ENCODE assay signal across 19 mouse cellular contexts in the genomic region with DNA sequence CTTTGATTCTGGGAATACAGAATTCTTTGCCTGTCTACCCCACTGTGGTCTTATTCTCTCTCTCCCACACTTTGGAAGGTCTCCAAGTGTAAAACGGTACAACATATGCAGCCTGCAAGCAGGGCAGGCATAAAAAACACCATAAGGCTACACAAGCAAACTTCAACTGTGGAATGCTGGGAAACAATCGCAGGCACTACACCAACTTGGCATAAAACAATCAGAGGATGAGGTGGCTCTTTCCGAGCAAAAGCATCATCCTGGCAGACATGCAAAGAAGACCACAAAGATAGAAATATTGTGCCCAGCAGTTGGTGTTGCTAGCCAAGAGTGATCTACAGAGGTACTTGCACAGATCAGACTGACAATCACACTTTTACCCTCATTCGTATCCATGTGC.
DNase-seq lines count a peak whose midpoint lies in the region; ATAC-seq and TF ChIP-seq lines count a peak whose summit lies in the region.
"Had no signal": no experiment of that assay in that cellular context is flagged by ENCODE, and none has a peak within 500 bp of the region (broad histone marks: within the 10 kb centered on the region; RNA-seq: fewer than 3 reads in every experiment).

No protein-coding gene starts in this region.

- no peak overlapping the region for H3K9ac ChIP-seq in forebrain, embryonic 13.5 days
- no peak overlapping the region for H3K9ac ChIP-seq in lung, postnatal 0 days (replicated peaks; ENCODE audit: low read depth)
- H3K9ac ChIP-seq: embryonic facial prominence, embryonic 15.5 days; hindbrain, embryonic 13.5 days had no signal

- ATAC-seq in forebrain, embryonic 13.5 days: peak; percentile 48; the same call in 1 of the 2 replicates
- ATAC-seq in granulocyte monocyte progenitor cell, adult 5-6 weeks (replicated peaks; ENCODE audit: poor library complexity, severe bottlenecking): no peak
- no peak for ATAC-seq in lung, postnatal 0 days
- ATAC-seq: intestine, embryonic 16.5 days had no signal

- no peaks in the 10 kb centered on the region for H3K4me1 ChIP-seq in forebrain, embryonic 13.5 days
- no peaks in the 10 kb centered on the region for H3K4me1 ChIP-seq in forebrain, embryonic 10.5 days
- H3K4me1 ChIP-seq in lung, postnatal 0 days (ENCODE audit: insufficient read depth, low read depth, low read length): no peaks in the 10 kb centered on the region
- H3K4me1 ChIP-seq: embryonic facial prominence, embryonic 15.5 days; hindbrain, embryonic 13.5 days; limb, embryonic 10.5 days had no signal

- H3K4me3 ChIP-seq in forebrain, embryonic 13.5 days: no peak overlapping the region
- no peak overlapping the region for H3K4me3 ChIP-seq in forebrain, embryonic 10.5 days
- no peak overlapping the region for H3K4me3 ChIP-seq in lung, postnatal 0 days (ENCODE audit: low read depth, low read length)
- H3K4me3 ChIP-seq: embryonic facial prominence, embryonic 15.5 days; hindbrain, embryonic 13.5 days; limb, embryonic 10.5 days had no signal

- intact Hi-C loops in gastrocnemius, postnatal 36 days (cut with DNase I): no loop called here

- no peak overlapping the region for H3K4me2 ChIP-seq in forebrain, embryonic 13.5 days
- H3K4me2 ChIP-seq in lung, postnatal 0 days (replicated peaks; ENCODE audit: low read depth, low read length): no peak overlapping the region
- H3K4me2 ChIP-seq: embryonic facial prominence, embryonic 15.5 days; hindbrain, embryonic 13.5 days; liver, embryonic 11.5 days; midbrain, embryonic 11.5 days had no signal

- no peaks in the 10 kb centered on the region for H3K27me3 ChIP-seq in forebrain, embryonic 13.5 days
- no peaks in the 10 kb centered on the region for H3K27me3 ChIP-seq in forebrain, embryonic 10.5 days (ENCODE audit: poor library complexity, severe bottlenecking)
- H3K27me3 ChIP-seq in lung, postnatal 0 days (replicated peaks; ENCODE audit: insufficient read depth, low read length): no peaks in the 10 kb centered on the region
- H3K27me3 ChIP-seq: embryonic facial prominence, embryonic 15.5 days; hindbrain, embryonic 13.5 days had no signal

- TF ChIP-seq CTCF in lung, postnatal 0 days (IDR thresholded peaks at IDR 0.05): no peak

- TF ChIP-seq EP300 in lung, postnatal 0 days (IDR thresholded peaks at IDR 0.05): no peak

- H3K9me3 ChIP-seq in forebrain, embryonic 13.5 days (replicated peaks): no peaks in the 10 kb centered on the region
- no peaks in the 10 kb centered on the region for H3K9me3 ChIP-seq in forebrain, embryonic 10.5 days
- H3K9me3 ChIP-seq in lung, postnatal 0 days (ENCODE audit: low read length): no peaks in the 10 kb centered on the region
- H3K9me3 ChIP-seq: embryonic facial prominence, embryonic 15.5 days; hindbrain, embryonic 13.5 days; limb, embryonic 10.5 days had no signal

- no peaks in the 10 kb centered on the region for H3K36me3 ChIP-seq in forebrain, embryonic 13.5 days (ENCODE audit: poor library complexity, severe bottlenecking)
- no peaks in the 10 kb centered on the region for H3K36me3 ChIP-seq in forebrain, embryonic 10.5 days (replicated peaks)
- no peaks in the 10 kb centered on the region for H3K36me3 ChIP-seq in lung, postnatal 0 days (ENCODE audit: insufficient read depth, low read length)
- H3K36me3 ChIP-seq: embryonic facial prominence, embryonic 15.5 days; hindbrain, embryonic 13.5 days; limb, embryonic 10.5 days had no signal

- DNase-seq in forebrain, embryonic 10.5 days (ENCODE audit: extremely low spot score, low spot score): no peak
- DNase-seq in brain, adult 2 months (ENCODE audit: low read depth, low spot score): peak; percentile 83
- peak; percentile 12 to 52 for DNase-seq in cerebellum, postnatal 14 days
- peak; percentile 55 to 57 for DNase-seq in layer of hippocampus, adult 8-10 months (ENCODE audit: low spot score in 2 of 2)
- DNase-seq in lung, postnatal 0 days (ENCODE audit: low spot score): no peak
- no peak for DNase-seq in gastrocnemius, postnatal 36 days
- DNase-seq: adrenal gland, postnatal 10 days; embryo, embryonic 11 days; lung, adult 2 months had no signal

- 75% methylated on average over 4 of the region's 4 CpGs for WGBS in forebrain, embryonic 13.5 days
- 93% methylated on average over 4 of the region's 4 CpGs for WGBS in forebrain, embryonic 10.5 days
- WGBS in lung, postnatal 0 days: 73% methylated on average over 4 of the region's 4 CpGs

- H3K27ac ChIP-seq in forebrain, embryonic 13.5 days: no peak overlapping the region
- H3K27ac ChIP-seq in forebrain, embryonic 10.5 days: no peak overlapping the region
- no peak overlapping the region for H3K27ac ChIP-seq in lung, postnatal 0 days (ENCODE audit: low read length)
- H3K27ac ChIP-seq: embryonic facial prominence, embryonic 15.5 days; hindbrain, embryonic 13.5 days; kidney, postnatal 0 days; limb, embryonic 10.5 days; macrophage had no signal

Comparison
In these comparisons a context has a peak if more than half of its experiments do, and no peak if none do; other contexts are left out.
1. DNase-seq: peak in brain, adult 2 months (single experiment), cerebellum, postnatal 14 days (2 of 2) and layer of hippocampus, adult 8-10 months (2 of 2); none in forebrain, embryonic 10.5 days (single experiment), lung, postnatal 0 days (single experiment) and gastrocnemius, postnatal 36 days (0 of 2).